In the genomic region with DNA sequence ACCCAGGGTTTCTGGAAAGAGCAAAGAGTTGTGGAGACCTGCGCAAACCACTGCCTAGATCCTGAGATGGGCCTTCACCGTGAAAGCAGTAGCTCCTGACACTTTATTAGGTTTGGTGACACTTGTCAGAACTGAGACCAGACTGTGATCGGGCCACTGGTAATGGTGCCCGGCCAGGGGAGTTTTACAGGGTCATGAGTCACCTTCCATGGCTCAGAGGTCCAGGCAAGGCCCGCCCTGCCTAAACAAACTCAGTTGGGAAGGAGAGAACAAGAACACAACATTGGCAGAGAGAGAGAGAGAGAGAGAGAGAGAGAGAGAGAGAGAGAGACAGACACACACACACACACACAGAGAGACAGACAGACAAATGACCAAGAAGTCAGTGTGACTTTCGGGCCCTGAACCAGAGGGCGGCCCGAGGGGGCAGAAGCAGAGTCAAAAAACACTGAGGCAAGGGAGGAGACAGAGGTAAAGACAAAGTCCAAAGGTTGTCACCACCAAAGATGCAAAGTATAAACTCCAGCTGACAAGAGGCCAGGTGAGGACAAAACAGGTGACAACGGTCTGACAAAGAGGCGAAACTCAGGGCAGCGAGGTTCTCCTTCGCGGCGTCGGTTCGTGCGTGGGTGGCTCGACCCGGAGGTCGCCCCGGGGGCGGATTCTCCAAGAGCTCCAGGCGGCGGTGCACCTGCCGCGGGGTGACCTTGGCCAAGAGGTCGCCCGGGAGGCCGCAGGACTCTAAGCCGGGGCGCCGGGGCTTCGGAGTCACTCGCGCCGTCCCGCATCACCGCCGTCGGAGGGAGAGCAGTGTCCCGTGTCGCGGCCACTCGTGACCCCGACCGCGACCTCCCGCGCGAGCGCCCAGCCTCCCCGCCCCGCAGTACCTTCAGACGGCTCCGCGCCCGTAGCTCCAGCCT, we compare ENCODE assay signal across 8 mouse cellular contexts. TPM values are rescaled to one million over a fixed set of nuclear protein-coding genes. Genes with fewer than 3 reads are reported as not detected.
DNase-seq lines count a peak whose midpoint lies in the region; ATAC-seq and TF ChIP-seq lines count a peak whose summit lies in the region.

No protein-coding gene starts in this region.

- H3K4me3 ChIP-seq in cerebellum, adult 2 months (replicated peaks; ENCODE audit: insufficient read depth, low read depth, low read length): peak overlapping the region; percentile 71
- peak overlapping the region; percentile 95 for H3K4me3 ChIP-seq in ES-Bruce4 (ENCODE audit: low read depth, low read length)
- H3K4me3 ChIP-seq in embryonic fibroblast, embryonic 13.5 days (ENCODE audit: insufficient read depth, low read length): peak overlapping the region; percentile 88
- H3K4me3 ChIP-seq in liver, embryonic 16.5 days (ENCODE audit: low read depth, low read length): peak overlapping the region; percentile 90

- no peaks in the 10 kb centered on the region for H3K27me3 ChIP-seq in cerebellum, adult 2 months (ENCODE audit: control insufficient read depth, insufficient read depth, low read length)
- H3K27me3 ChIP-seq in ES-Bruce4 (ENCODE audit: control insufficient read depth, insufficient read depth, low read length, poor library complexity, severe bottlenecking): no peaks in the 10 kb centered on the region
- no peaks in the 10 kb centered on the region for H3K27me3 ChIP-seq in liver, embryonic 16.5 days (ENCODE audit: control insufficient read depth, insufficient read depth, low read depth, low read length)

- H3K36me3 ChIP-seq in ES-Bruce4 (ENCODE audit: control insufficient read depth, insufficient read depth, low read length, poor library complexity, severe bottlenecking): peaks cover 3% of the 10 kb centered on the region; the same call in 1 of the 2 replicates
- peaks cover 1% of the 10 kb centered on the region; the same call in 1 of the 2 replicates for H3K36me3 ChIP-seq in liver, embryonic 16.5 days (ENCODE audit: control insufficient read depth, insufficient read depth)

- peak overlapping the region; percentile 82 for H3K9ac ChIP-seq in ES-Bruce4 (ENCODE audit: low read depth, poor library complexity, severe bottlenecking)
- H3K9ac ChIP-seq in liver, embryonic 16.5 days (ENCODE audit: low read depth, low read length): peak overlapping the region; percentile 92

- intact Hi-C loops in left cerebral cortex, postnatal 25 days (cut with DNase I): loop anchor here (5.0 kb wide), 1 partner anchor 36 kb away; the partner anchor contains the start of gene Zbtb34

- DNase-seq in cerebellum, adult 2 months: peak in 1 of 2 experiments; percentile 27
- DNase-seq in cerebellum, adult 18-20 months: no peak
- DNase-seq in urinary bladder, postnatal 25 days (ENCODE audit: low spot score): peak; percentile 25
- no peak for DNase-seq in left cerebral cortex, postnatal 25 days (ENCODE audit: low spot score in 2 of 2)

- TF ChIP-seq POLR2A in cerebellum, adult 2 months (IDR thresholded peaks at IDR 0.05; ENCODE audit: borderline replicate concordance, insufficient read depth, low read length): no peak
- TF ChIP-seq POLR2A in ES-Bruce4 (IDR thresholded peaks at IDR 0.05; ENCODE audit: insufficient read depth, low read length): no peak
- no peak for TF ChIP-seq POLR2A in embryonic fibroblast, embryonic 13.5 days (IDR thresholded peaks at IDR 0.05; ENCODE audit: low read depth, low read length)

- TF ChIP-seq CTCF in cerebellum, adult 2 months (IDR thresholded peaks at IDR 0.05; ENCODE audit: borderline replicate concordance, insufficient read depth, low read depth, low read length): no peak
- TF ChIP-seq CTCF in ES-Bruce4 (IDR thresholded peaks at IDR 0.05; ENCODE audit: low read depth, low read length): no peak
- TF ChIP-seq CTCF in embryonic fibroblast, embryonic 13.5 days (IDR thresholded peaks at IDR 0.05; ENCODE audit: borderline replicate concordance, insufficient read depth, low read length): no peak

- H3K9me3 ChIP-seq in ES-Bruce4 (replicated peaks; ENCODE audit: control insufficient read depth, insufficient read depth, low read length, poor library complexity, severe bottlenecking): no peaks in the 10 kb centered on the region
- no peaks in the 10 kb centered on the region for H3K9me3 ChIP-seq in liver, embryonic 16.5 days (replicated peaks; ENCODE audit: control insufficient read depth, low read length)

- peaks cover 6% of the 10 kb centered on the region; the same call in 1 of the 2 replicates for H3K4me1 ChIP-seq in cerebellum, adult 2 months (ENCODE audit: control insufficient read depth, insufficient read depth, low read length)
- peaks cover 4% of the 10 kb centered on the region for H3K4me1 ChIP-seq in ES-Bruce4 (ENCODE audit: control insufficient read depth, insufficient read depth, low read length)
- H3K4me1 ChIP-seq in embryonic fibroblast, embryonic 13.5 days (ENCODE audit: control insufficient read depth, insufficient read depth, low read length): peaks cover 10% of the 10 kb centered on the region; the same call in 1 of the 2 replicates
- peaks cover 6% of the 10 kb centered on the region for H3K4me1 ChIP-seq in liver, embryonic 16.5 days (ENCODE audit: control insufficient read depth, low read depth, low read length)

- WGBS in cerebellum, adult 2 months: 4% methylated on average over 57 of the region's 57 CpGs
- 3% methylated on average over 57 of the region's 57 CpGs for WGBS in liver, embryonic 16.5 days (ENCODE audit: insufficient replicate concordance)

- TF ChIP-seq EP300 in ES-Bruce4 (IDR thresholded peaks at IDR 0.05; ENCODE audit: insufficient read depth, low read depth, low read length): no peak

- peak overlapping the region; percentile 40; the same call in 1 of the 2 replicates for H3K27ac ChIP-seq in cerebellum, adult 2 months (ENCODE audit: insufficient read depth, low read length)
- H3K27ac ChIP-seq in ES-Bruce4 (ENCODE audit: insufficient read depth, low read length): peak overlapping the region; percentile 30; the same call in 1 of the 2 replicates
- H3K27ac ChIP-seq in embryonic fibroblast, embryonic 13.5 days (ENCODE audit: insufficient read depth, low read length): peak overlapping the region; percentile 16; the same call in 1 of the 2 replicates
- peak overlapping the region; percentile 85 for H3K27ac ChIP-seq in liver, embryonic 16.5 days (ENCODE audit: low read length)

- peak overlapping the region; percentile 58 for H3K4me2 ChIP-seq in liver, embryonic 16.5 days (ENCODE audit: low read depth, low read length)

- peak; percentile 20 for ATAC-seq in inflammation-experienced regulatory T-cells, adult 6 months
- ATAC-seq in liver, embryonic 16.5 days (ENCODE audit: low read depth): peak; percentile 51

RNA-seq across cellular contexts. Expression of gene Zbtb43, which starts 0.6 kb away (rescaled TPM):
- polyA plus RNA-seq in cerebellum, adult 2 months (2012; rRNA removed): 17.8 and 20.3 TPM in 2 replicates
- 23.4 and 31.3 TPM in 2 replicates for polyA plus RNA-seq in ES-Bruce4 (2011; ENCODE audit: insufficient read depth, insufficient read length, low read depth, missing spikeins)
- polyA plus RNA-seq in embryonic fibroblast, embryonic 13.5 days (2011; ENCODE audit: insufficient read length, low read depth, missing spikeins): 11.2 and 15.9 TPM in 2 replicates
- 10 to 100 TPM; 14.6 to 23.4 (median 15.2) TPM for polyA plus RNA-seq in inflammation-experienced regulatory T-cells, adult 6 months (2017; shearing (Covaris generic))
- polyA plus RNA-seq in liver, embryonic 16.5 days (2015; fragmentation: Nextera tagmentation; extraction: Ambion mirVana): 6.1 and 6.8 TPM in 2 replicates
- total RNA-seq in left cerebral cortex, postnatal 25 days (2021): 10 to 100 TPM; 30.9 to 36.0 TPM

RNA-seq across cellular contexts. Expression of gene Zbtb34, which starts 36.7 kb away (rescaled TPM):
- polyA plus RNA-seq in cerebellum, adult 2 months (2012; rRNA removed): 9.9 and 11.0 TPM in 2 replicates
- polyA plus RNA-seq in ES-Bruce4 (2011; ENCODE audit: insufficient read depth, insufficient read length, low read depth, missing spikeins): 20.3 and 21.4 TPM in 2 replicates
- polyA plus RNA-seq in embryonic fibroblast, embryonic 13.5 days (2011; ENCODE audit: insufficient read length, low read depth, missing spikeins): 9.7 and 11.0 TPM in 2 replicates
- 1 to 10 TPM in 1 of 3 experiments, under 1 TPM in 2; 0.72 to 1.0 (median 0.95) TPM for polyA plus RNA-seq in inflammation-experienced regulatory T-cells, adult 6 months (2017; shearing (Covaris generic))
- 1.8 and 2.0 TPM in 2 replicates for polyA plus RNA-seq in liver, embryonic 16.5 days (2015; fragmentation: Nextera tagmentation; extraction: Ambion mirVana)
- total RNA-seq in left cerebral cortex, postnatal 25 days (2021): 10 to 100 TPM; 24.2 to 26.2 TPM

Comparison
In these comparisons a context has a peak if more than half of its experiments do, and no peak if none do; other contexts are left out.
1. H3K27ac ChIP-seq: peak in every context shown above with its lines; median percentile 85 in liver, embryonic 16.5 days; 40 in cerebellum, adult 2 months; 30 in ES-Bruce4; 16 in embryonic fibroblast, embryonic 13.5 days.